Mouse (Mus musculus) activated CD4-positive, CD25-positive, alpha-beta regulatory T cell, adult 4 months (primary cell): ENCODE measurements around the gene Serpina3j. TPM values are rescaled to one million over a fixed set of nuclear protein-coding genes. Genes with fewer than 3 reads are reported as not detected.
"Not testable (repeated sequence)": the region's sequence is repeated elsewhere in the genome, so short reads cannot be mapped to it uniquely, and the experiment has no call there.

Experiments used
- ATAC-seq: one replicate; pipeline ENCODE4 v1.8.0; 2017
- polyA plus RNA-seq, 2 experiments: library from polyadenylated mRNA; unstranded; fragments of 100-300 nt; shearing (Covaris generic); gene quantifications; one replicate each; pipeline ENCODE4 v1.2.1; 2017

The Serpina3j gene
- polyA plus RNA-seq: not detected

DNA sequence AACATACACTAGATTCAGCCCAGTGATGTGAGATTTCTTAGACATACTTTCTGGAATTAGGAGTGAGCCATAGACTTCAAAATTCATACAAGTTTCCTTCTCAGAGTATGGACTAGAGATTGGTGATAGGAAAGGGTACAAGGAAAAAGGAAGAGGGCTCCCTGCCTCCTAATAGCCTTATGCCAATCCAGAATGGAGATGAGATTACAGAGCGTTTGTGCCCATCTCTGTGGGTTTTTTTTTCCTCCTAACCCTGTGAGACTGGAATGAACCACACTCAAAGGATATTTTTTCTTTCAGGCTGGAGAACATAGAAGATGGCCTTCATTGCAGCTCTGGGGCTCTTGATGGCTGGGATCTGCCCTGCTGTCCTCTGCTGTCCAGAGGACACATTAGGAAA, at the start of gene Serpina3j:
Gene Serpina3j (plus strand): TSS at position 301 of the 400 bp plus-strand sequence.
- ATAC-seq: no peak

DNA sequence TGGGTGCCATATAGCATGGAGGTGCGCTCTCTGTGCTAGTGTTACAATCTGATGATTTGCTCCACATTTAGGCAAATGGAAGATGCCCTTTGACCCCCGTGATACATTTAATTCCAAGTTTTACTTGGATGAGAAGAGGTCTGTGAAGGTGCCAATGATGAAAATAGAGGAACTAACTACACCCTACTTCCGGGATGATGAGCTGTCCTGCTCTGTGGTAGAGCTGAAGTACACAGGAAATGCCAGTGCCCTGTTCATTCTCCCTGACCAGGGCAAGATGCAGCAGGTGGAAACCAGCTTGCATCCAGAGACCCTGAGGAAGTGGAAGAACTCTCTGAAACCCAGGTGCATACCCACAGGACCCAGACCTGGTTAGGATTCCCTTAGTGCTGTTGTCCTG, 48.0 kb upstream of the Serpina3j start:
- ATAC-seq: no peak

DNA sequence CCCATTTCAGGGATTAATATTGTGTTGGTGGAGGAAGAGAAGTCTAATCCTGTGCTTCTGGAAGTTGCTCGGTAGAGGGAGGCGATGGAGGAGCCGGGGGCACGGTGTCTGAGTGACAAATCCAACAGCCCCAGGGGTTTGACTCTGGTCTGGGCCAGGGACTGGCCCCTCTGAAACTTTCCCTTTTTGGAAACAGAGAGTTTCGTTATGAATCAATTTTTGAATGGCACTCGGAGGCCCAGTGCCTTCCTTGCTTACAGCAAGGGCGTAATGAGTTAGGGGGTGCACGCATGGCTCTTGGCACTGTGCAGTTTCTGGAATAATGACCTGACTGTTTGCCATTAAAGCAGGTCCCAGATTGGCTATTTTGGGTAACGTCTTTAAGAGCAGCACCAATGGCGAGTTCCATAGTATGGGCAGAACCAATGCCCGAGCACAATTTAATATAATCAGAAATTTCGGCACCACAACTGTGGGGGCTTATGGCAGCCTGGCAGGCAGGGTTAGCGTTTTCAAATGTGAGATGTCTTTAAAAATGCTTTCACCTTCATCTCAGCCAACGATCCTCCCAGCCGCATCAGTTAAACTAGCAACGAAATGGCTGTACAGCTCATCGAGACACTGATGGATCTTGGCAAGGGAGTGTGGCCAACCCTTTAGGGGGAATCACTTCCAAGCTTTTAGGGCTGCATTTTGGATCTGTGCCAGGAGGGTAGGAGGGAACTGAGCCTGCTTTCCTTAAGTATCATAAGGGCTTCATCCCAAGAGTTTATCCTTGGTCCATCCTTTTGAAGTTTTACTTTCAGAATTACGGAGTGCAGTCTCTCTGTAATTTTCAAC, 35.9 kb upstream of the Serpina3j start:
- ATAC-seq: no peak

DNA sequence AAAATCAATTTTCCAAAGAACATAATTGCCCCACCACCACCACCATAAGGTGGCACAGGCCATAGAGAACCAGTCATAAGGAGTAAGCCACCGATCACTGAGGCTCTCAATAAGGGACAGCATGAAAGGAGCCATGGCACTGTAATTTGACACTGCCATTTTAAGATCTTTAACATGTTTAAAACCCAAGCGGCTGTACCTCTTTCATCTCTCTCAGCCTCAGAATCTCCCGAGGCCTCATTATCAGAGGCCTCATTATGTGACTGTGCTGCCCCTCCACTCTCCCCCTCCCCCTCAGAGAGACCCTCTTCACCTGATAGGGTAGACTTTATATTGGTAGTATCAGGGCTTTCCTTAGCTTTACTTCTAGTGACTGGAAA, 35.3 kb upstream of the Serpina3j start:
- no peak for ATAC-seq

DNA sequence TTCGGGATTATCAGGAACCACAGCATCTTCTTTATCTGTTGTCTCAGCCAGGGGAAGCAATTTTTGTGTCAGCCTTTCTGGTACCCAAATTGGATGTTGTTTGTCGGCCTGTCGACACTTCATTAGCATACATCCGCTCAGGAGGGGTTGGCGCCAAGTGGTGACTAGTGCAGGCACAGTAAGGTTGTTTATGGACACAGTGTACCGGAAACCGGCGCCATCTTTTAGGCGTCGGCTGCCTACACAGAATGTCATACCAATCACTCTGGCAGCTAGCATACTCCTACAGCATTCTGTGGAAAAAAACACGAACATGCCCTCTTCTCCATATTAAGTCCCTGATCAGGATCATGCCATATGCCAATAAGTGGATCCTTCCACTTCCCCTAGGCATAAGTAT, 31.0 kb upstream of the Serpina3j start:
- ATAC-seq: no peak

DNA sequence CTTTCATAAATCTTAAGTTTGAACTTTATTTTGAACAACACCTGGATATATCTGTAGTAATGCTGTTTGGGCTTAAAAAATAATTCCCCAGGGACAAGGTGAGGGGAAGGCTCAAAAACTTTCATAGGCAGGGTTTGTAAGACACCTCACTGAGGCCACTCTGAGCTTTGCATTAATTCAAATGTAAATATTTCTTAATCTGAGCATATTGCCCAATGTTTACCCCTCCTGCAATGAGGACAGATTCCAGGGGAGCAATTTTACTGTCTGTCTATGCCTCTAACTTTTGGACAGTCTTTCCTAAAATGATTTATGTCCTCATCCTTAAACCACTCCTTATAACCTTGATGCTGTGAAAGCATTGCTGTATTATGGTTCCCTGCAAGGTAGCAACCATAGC, 26.0 kb upstream of the Serpina3j start:
- ATAC-seq: no peak

DNA sequence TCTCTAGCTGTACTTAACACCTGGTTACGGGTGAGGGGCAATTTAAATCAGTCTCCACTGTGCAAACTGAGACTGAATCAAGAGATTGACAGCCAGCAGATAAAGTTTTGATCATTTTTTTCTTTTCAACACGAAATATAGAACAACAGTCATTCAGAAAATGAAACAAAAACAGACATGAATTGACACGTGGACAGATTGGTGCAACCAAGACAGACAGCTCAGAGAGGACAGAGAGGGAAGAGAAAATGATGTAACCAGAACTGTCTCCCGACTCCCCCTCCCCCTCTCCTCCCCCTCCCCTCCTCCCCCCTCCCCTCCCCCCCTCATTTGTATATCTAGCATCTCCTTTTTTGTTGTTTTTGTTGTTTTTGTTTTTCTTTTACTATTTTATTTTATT, 24.5 kb upstream of the Serpina3j start:
- peak; percentile 49 for ATAC-seq

DNA sequence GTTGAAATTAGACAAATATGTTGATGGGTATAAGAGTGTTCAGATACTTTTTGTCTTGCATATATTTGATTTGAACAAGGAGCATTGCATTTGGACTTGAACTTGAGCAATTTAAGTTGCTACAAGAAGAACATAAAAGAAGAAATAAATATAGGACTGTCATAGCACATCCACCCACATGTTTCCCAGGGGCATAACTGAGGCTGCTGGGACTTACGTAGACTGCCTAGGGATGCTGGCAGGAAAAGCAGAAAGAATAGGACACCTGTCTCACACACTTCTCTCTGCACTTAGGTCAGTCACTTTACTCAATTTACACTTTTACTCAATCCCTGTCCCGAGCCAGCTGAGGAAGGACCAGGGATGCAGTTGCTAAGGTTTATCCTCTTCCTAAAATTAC, 20.4 kb upstream of the Serpina3j start:
- ATAC-seq: no peak

DNA sequence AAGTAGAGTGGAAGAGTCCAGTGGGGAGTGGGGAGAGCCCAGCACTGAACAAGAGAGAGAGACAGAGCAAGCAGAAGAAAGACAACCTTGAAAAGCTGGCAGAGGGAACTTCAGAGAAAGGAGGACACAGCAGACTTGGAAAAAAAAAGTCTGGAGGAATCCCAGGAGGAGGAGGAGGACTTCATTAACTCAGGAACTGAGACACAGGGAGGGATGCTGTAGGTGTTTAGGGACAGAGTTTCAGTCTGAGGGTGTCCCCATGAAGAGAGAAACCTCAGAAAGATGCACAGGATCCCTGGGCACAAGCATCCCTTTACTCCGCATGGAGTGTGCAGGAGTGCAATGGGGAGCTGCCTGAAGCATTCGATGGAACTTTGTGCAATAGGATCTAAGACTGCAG, 16.3 kb upstream of the Serpina3j start:
- no peak for ATAC-seq

DNA sequence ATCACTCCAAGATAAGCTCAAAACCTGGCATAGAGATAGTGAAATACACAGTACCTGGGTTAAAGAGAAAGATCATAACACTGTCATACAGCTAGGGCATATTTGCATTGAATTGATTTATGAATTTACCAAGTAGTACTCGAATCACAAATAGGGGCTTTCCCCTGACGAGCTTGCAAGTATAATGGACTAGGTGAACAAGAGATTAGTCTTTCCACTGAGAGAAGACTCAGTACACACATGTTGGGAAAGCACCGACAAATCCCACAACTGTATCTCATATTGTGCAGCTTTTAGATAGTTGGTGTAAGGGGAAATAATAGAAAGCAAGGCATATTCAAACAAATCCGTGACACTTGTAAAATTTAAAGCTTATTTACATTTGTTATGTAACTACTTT, 8.4 kb upstream of the Serpina3j start:
- peak; percentile 28 for ATAC-seq

DNA sequence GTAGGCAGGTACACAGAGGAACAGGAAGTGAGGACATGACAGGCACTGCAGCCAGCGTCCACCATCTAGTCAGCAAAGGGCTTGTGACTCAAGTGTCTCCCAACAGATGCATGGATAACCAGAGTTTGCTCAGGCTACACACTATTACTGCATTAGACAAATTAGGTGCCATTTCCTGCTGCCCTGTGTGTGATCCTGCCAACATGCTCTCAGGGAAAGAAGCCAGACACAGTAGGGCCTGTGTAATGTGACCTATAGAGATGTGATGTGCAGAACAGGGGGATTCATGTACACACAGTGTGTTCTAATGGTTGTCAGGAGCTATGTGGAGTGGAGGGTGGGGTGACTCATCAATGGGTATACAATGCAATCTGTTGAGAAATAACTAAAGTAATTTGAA, 8.1 kb downstream of the Serpina3j start:
- ATAC-seq: no peak

DNA sequence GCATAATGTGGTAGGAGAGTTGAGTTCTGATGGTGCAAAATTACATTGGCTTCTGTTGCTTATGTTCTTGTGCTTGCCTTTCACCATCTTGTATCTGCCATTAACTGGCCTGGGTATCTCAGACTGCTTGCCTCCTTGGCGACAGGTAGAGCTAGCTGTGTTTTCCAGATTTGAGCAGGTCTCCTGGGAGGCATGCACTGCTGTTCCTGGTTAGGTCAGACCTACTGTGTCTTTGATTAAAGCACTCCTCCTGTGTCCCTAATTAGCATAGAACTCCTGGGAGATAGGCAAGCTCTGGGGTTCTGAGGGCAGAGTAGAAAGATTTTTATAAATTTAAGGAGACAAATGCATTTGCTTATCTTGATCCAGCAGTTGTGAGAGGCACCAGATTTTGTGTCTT, 17.3 kb downstream of the Serpina3j start:
- no peak for ATAC-seq

DNA sequence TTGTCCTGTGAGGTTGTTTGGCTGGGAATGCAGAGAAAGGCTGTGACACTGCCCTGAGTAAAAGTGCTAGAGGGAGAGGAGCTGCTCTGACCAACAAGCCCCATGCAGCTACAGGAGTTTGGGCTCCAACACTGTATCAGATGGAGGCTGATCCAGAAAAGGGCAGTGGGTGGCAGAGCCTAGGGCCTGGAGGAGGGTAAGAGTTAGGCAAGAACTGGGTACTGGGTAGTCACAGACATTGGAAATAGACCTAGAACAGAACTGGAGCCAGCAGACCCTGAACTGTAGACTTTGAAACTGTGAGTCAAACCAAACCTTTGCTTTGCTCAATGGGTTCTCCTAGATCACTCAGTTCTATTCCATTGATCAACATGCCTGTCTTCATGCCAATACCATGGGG, 22.5 kb downstream of the Serpina3j start:
- ATAC-seq: not testable (repeated sequence)

DNA sequence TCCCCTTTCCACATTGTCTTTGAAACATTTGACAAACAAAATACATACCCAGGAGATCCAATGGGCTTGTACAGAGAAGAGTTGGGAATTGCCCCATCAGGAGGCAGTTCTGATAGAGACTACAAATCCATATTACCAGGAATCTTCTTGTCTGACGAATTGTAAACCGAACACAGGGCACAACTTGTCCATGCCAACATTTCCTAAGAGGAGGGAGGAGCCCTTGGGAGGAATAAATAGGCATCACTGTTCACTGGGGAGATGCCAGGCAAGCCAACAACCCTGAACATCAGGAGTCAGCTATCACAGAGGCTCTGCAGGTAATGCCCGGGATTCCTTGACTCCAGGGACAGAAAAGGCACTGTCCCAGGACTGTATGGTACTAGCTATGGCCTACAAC, 23.9 kb downstream of the Serpina3j start, which contains the start of the genes Serpina3k and Serpina3m:
Gene Serpina3k (plus strand): TSS at position 261 of the 400 bp plus-strand sequence.
Gene Serpina3m (plus strand): TSS at position 261 of the 400 bp plus-strand sequence.
- not testable (repeated sequence) for ATAC-seq

DNA sequence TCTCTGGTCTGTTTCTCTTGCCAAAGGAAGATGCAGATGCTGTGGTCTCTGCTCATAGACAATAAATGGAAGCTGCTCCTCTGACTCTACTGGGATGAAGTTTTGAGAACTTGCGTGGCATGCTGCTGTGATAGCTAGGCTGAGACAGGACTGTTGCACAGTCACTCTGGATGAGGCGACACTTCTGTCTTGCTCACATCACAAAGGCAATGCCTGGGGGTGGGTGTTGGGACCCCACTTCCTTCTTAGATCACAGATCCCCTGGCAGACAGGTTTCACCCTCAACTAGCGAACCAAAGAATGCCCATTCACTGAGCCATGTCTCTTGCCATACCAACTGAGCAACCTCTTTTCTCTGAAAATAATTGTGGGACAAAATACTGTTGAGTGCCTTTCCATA, 24.4 kb downstream of the Serpina3j start:
- no peak for ATAC-seq

DNA sequence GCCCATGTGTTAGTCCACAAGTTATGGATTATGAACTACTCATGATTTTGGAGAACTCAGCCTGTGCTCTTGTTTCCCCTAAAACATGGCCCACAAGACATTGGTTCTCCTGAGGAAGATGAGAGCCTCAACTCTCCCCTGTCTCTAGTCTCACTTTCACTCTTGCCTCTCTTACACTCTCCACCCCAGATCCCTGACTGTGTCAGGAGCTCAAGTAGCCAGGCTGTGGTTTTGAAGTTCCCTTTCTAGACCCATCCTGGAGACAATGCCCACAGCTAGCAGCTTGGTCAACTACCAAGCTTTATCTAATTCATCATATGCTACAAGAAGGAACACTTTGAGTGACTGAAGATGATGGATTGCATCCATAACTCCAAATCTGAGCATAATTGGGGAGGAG, 28.1 kb downstream of the Serpina3j start:
- not testable (repeated sequence) for ATAC-seq

DNA sequence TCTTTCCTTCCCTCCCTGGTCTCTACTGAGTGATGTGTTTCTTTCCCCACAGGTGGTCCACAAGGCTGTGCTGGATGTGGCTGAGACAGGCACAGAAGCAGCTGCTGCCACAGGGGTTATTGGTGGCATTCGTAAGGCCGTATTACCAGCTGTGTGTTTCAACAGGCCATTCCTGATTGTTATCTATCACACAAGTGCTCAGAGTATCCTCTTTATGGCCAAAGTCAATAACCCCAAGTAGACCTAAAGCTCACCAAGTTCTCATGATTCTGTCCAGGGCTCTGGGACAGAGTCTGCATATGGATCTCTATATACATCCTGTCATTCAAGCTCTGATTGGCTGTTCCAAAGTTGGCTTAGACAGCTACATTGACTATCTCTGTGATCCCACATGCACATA, 30.8 kb downstream of the Serpina3j start:
- no peak for ATAC-seq

DNA sequence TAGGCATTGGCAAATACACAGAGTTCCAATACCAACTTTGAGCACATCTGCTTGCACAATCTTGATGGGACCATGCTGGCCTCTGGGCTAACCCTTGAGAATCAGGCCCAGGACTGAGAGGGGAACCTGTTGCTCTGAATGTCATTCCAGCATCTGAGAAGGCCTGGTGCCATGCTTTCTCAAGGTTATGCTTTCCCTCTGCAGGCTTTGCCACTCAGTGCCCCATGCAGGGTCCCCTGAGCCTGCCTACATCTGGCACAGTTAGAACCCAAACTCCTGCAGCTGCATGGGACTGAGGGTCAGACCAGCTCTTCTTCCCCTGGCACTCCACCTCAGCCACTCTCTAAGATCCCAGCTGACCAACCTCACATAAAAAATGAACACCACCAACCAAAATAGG, 31.4 kb downstream of the Serpina3j start:
- ATAC-seq: no peak

DNA sequence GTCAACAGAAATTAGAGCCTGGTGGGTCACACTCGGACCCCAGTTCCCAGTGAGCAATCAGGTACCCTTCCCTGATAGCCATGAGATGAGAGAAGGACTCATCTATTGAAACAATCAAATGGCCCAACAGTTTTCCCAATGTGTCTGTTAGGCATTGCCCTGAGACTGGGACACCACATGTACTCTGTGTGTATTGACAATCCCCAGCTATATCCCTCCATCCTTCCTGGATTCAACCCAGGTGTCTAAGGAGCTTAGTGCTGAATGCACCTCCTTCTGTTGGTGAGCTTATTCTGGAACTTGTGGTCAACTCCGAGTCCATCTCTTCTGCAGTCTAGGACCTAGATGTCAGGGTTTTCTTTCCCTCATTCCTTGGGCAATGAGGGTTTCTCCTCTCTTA, 32.7 kb downstream of the Serpina3j start:
- ATAC-seq: no peak

DNA sequence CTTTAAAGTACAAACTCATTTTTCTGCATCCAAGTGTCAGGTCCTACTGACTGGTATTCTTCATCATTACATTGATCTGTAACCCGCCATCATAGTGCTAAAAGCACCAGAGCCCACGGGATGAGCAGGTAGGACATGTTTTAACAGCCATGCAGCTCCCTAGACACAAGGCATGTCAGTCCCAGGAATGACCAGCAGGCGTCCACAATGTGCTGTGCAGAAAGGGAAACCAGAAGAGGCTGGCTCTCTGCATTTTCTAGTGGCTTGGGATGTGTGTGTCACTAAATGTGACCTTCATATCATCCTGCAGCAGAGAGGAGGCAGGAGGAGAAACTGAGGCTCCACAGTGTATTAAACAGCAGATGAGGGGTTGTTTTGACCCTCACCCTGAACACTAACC, 37.5 kb downstream of the Serpina3j start:
- not testable (repeated sequence) for ATAC-seq

DNA sequence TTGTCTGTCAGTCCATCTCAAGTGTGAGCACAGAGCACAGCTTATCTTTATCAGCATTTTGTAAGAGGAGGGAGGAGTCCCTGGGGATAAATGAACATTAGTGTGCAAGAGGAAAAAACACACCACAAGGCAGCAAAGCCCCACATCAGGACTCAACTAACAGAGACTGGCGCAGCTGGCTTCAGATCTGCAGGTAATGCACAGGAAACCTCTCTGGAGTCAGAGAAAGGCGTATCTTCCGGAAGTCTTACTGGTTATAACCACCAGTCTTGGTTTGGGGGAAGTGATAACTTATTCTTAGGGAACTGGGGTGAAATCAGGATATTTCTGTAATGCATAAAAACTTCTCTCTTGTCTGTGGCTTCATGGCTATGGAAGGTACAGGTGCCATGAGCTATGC, 41.7 kb downstream of the Serpina3j start:
- no peak for ATAC-seq

DNA sequence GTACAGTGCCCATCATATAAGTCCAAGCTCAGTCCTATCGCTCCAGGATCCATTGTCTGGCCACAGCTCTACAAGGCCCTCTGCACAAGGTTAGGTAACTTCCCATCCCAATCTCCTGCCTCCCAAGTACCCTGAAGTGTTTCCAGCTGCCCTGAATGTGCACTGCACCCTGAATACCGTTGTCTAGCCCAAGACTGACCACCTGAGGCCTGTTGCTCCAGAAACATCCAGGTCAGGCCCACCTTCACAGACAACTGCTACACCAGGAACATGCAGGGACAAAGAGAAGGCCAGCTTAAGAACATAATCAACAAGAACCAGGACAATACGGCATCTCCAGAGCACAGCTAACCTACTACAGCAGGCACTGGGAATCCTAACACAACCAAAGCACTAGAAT, 55.6 kb downstream of the Serpina3j start:
- ATAC-seq: no peak
